Mouse (Mus musculus): ENCODE results near the gene Traf3.

DNA sequence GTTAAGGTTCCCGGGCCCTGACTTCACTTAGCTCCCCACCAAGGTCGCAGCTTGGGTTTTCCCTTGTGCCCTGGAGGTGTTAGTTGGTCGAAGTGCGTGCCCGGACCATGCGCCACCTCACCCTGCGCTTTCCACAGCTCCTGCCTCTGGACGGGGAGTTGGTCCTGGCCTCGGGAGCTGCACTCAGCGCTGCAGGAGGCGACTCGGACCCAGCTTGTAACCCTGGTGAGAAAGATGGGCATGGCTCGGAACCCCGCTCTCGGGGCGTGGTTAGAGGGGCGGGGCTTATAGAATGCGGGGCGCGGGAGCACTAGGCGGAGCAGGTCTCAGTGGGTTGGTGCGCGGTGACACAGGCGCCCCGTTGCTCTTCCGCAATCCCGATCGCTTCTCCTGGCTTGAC, 107.8 kb downstream of the Traf3 start:
- TF ChIP-seq CTCF (IDR thresholded peaks at IDR 0.05; ENCODE audit: low read depth, low read length) (no peak), POLR2A (IDR thresholded peaks at IDR 0.05; ENCODE audit: extremely low read depth, insufficient read depth, low read length) (no peak)
